Mouse (Mus musculus) embryonic facial prominence, embryonic 13.5 days (tissue): ENCODE data around the gene Gipc1. TPM values are rescaled to one million over a fixed set of nuclear protein-coding genes. Genes with fewer than 3 reads are reported as not detected.

Source experiments
- ATAC-seq: fragments of 200-750 bp; cut with Nextera tagmentation; 2 replicates; pipeline ENCODE4 v1.8.0; 2017; ENCODE audit warnings: low read depth; ENCODE audit not compliant: insufficient number of reproducible peaks, insufficient read depth, low FRiP score, low TSS enrichment
- H3K27ac ChIP-seq: fragments of 300-500 bp; sonication (generic); 2 replicates; pipeline ENCODE4 v1.5.1; 2015; ENCODE audit warnings: moderate library complexity, mild to moderate bottlenecking, inconsistent platforms
- H3K27me3 ChIP-seq: fragments of 300-500 bp; sonication (generic); 2 replicates; pipeline ENCODE4 v1.6.1; 2015; ENCODE audit warnings: mild to moderate bottlenecking, inconsistent platforms
- H3K36me3 ChIP-seq: fragments of 300-500 bp; sonication (generic); 2 replicates; pipeline ENCODE4 v1.6.1; 2015; ENCODE audit warnings: mild to moderate bottlenecking, inconsistent platforms
- H3K4me1 ChIP-seq: fragments of 300-500 bp; sonication (generic); 2 replicates; pipeline ENCODE4 v1.6.1; 2015; ENCODE audit warnings: inconsistent platforms
- H3K4me2 ChIP-seq: fragments of 300-500 bp; sonication (generic); 2 replicates; pipeline ENCODE4 v1.6.1; 2015; ENCODE audit warnings: moderate library complexity, mild to moderate bottlenecking, inconsistent platforms
- H3K4me3 ChIP-seq: fragments of 300-500 bp; sonication (generic); 2 replicates; pipeline ENCODE4 v1.5.1; 2015; ENCODE audit warnings: mild to moderate bottlenecking, inconsistent platforms
- H3K9ac ChIP-seq: fragments of 300-500 bp; sonication (generic); 2 replicates; pipeline ENCODE4 v1.6.1; 2015; ENCODE audit warnings: mild to moderate bottlenecking, inconsistent platforms
- H3K9me3 ChIP-seq: fragments of 300-500 bp; sonication (generic); 2 replicates; pipeline ENCODE4 v1.6.1; 2016; ENCODE audit warnings: inconsistent platforms
- WGBS: fragments of 180-500 bp; shearing (Covaris S2); methylation state at CpG from one replicate; pipeline ENCODE4 v1.1.7; 2015; ENCODE audit warnings: mixed read lengths; 5-methylcytosine and 5-hydroxymethylcytosine counted together
- polyA plus RNA-seq: library from polyadenylated mRNA; unstranded; fragments of >200 nt; fragmentation: Nextera tagmentation; extraction: Ambion mirVana; gene quantifications from 2 replicates; pipeline ENCODE4 v1.2.1, GENCODE M21; 2015

Gipc1 gene
- polyA plus RNA-seq, 1 experiment from 2014 or later, result 190 TPM

- ATAC-seq, result no peak
- Histone ChIP-seq H3K27me3 (no peaks in the 10 kb centered on the region), H3K4me3 (no peak overlapping the region), H3K4me1 (peaks cover 30% of the 10 kb centered on the region), H3K36me3 (peaks cover 3% of the 10 kb centered on the region), H3K4me2 (no peak overlapping the region), H3K9ac (no peak overlapping the region), H3K9me3 (no peaks in the 10 kb centered on the region), H3K27ac (no peak overlapping the region)
- 89% methylated on average over 6 of the region's 6 CpGs for WGBS
Measured at GRCm38 (mm10) chr8:83649699-83650098, 2.8 kb upstream of the Gipc1 start.

- H3K9me3 ChIP-seq, result no peaks in the 10 kb centered on the region
- H3K27ac ChIP-seq, result peak overlapping the region; percentile 84
- WGBS, result 1% methylated on average over 45 of the region's 46 CpGs
- peaks cover 15% of the 10 kb centered on the region for H3K4me1 ChIP-seq
- H3K36me3 ChIP-seq, result peaks cover 33% of the 10 kb centered on the region
- ATAC-seq, result no peak; the same call in 1 of the 2 replicates
- H3K27me3 ChIP-seq, result no peaks in the 10 kb centered on the region
- H3K4me2 ChIP-seq, result peak overlapping the region; percentile 95
- H3K4me3 ChIP-seq, result peak overlapping the region; percentile 85
- H3K9ac ChIP-seq, result peak overlapping the region; percentile 90
Measured at GRCm38 (mm10) chr8:83652744-83653661, 526 bp downstream of the Gipc1 start.

- Histone ChIP-seq H3K27ac (peak overlapping the region; percentile 84), H3K9me3 (no peaks in the 10 kb centered on the region), H3K9ac (peak overlapping the region; percentile 90), H3K36me3 (peaks cover 35% of the 10 kb centered on the region), H3K27me3 (no peaks in the 10 kb centered on the region), H3K4me1 (peaks cover 15% of the 10 kb centered on the region), H3K4me2 (peak overlapping the region; percentile 95), H3K4me3 (peak overlapping the region; percentile 85)
- ATAC-seq, result no peak
- WGBS, result 30% methylated on average over 10 of the region's 10 CpGs
Measured at GRCm38 (mm10) chr8:83653662-83654017, 1.2 kb downstream of the Gipc1 start.

GRCm38 (mm10) chr8:83654725-83655124 lies 2.2 kb downstream of the Gipc1 start:
- H3K27ac ChIP-seq, result no peak overlapping the region
- H3K27me3 ChIP-seq, result no peaks in the 10 kb centered on the region
- ATAC-seq, result no peak
- peaks cover 40% of the 10 kb centered on the region for H3K36me3 ChIP-seq
- no peaks in the 10 kb centered on the region for H3K9me3 ChIP-seq
- H3K9ac ChIP-seq, result no peak overlapping the region
- H3K4me1 ChIP-seq, result peaks cover 17% of the 10 kb centered on the region
- WGBS, result 92% methylated on average over 6 of the region's 6 CpGs
- no peak overlapping the region for H3K4me2 ChIP-seq
- H3K4me3 ChIP-seq, result no peak overlapping the region

- no peaks in the 10 kb centered on the region for H3K27me3 ChIP-seq
- H3K9me3 ChIP-seq, result no peaks in the 10 kb centered on the region
- 89% methylated on average over 9 of the region's 9 CpGs for WGBS
- peaks cover 40% of the 10 kb centered on the region for H3K36me3 ChIP-seq
- no peak overlapping the region for H3K4me3 ChIP-seq
- H3K4me1 ChIP-seq, result peaks cover 30% of the 10 kb centered on the region
- H3K9ac ChIP-seq, result no peak overlapping the region
- no peak overlapping the region for H3K27ac ChIP-seq
- no peak overlapping the region for H3K4me2 ChIP-seq
- no peak for ATAC-seq
Measured at GRCm38 (mm10) chr8:83656043-83656442, 3.6 kb downstream of the Gipc1 start.

- no peaks in the 10 kb centered on the region for H3K27me3 ChIP-seq
- H3K4me1 ChIP-seq, result peaks cover 36% of the 10 kb centered on the region
- no peak overlapping the region for H3K9ac ChIP-seq
- no peak overlapping the region for H3K4me3 ChIP-seq
- peaks cover 40% of the 10 kb centered on the region for H3K36me3 ChIP-seq
- no peak overlapping the region for H3K4me2 ChIP-seq
- 0 out of 2 replicates have a peak overlapping the region, but pooled peaks have one; percentile 11 for H3K27ac ChIP-seq
- H3K9me3 ChIP-seq, result no peaks in the 10 kb centered on the region
- ATAC-seq, result no peak
- 72% methylated on average over 13 of the region's 13 CpGs for WGBS
Measured at GRCm38 (mm10) chr8:83656484-83657246, 4.2 kb downstream of the Gipc1 start.

GRCm38 (mm10) chr8:83660545-83660944 lies 8.1 kb downstream of the Gipc1 start:
- no peak for ATAC-seq
- H3K9ac ChIP-seq, result peak overlapping the region; percentile 64

GRCm38 (mm10) chr8:83660995-83661680 lies 8.7 kb downstream of the Gipc1 start:
- Histone ChIP-seq H3K27ac (peak overlapping the region; percentile 74), H3K9me3 (no peaks in the 10 kb centered on the region), H3K36me3 (peaks cover 40% of the 10 kb centered on the region), H3K4me3 (peak overlapping the region; percentile 29), H3K4me2 (peak overlapping the region; percentile 56), H3K27me3 (no peaks in the 10 kb centered on the region), H3K9ac (peak overlapping the region; percentile 64), H3K4me1 (peaks cover 63% of the 10 kb centered on the region)
- ATAC-seq, result 0 out of 2 replicates have a peak, but pooled peaks have one; percentile 27
- 7% methylated on average over 22 of the region's 22 CpGs for WGBS

More at GRCm38 (mm10) chr8:83660545-83660944, 8.1 kb downstream of the Gipc1 start:
- peaks cover 45% of the 10 kb centered on the region for H3K36me3 ChIP-seq
- 9% methylated on average over 8 of the region's 8 CpGs for WGBS
- no peaks in the 10 kb centered on the region for H3K27me3 ChIP-seq
- H3K4me2 ChIP-seq, result peak overlapping the region; percentile 56
- H3K27ac ChIP-seq, result peak overlapping the region; percentile 74
- H3K4me3 ChIP-seq, result peak overlapping the region; percentile 29; the same call in 1 of the 2 replicates
- H3K4me1 ChIP-seq, result peaks cover 57% of the 10 kb centered on the region
- H3K9me3 ChIP-seq, result no peaks in the 10 kb centered on the region

- Histone ChIP-seq H3K36me3 (peaks cover 27% of the 10 kb centered on the region), H3K4me2 (peak overlapping the region; percentile 24), H3K27ac (peak overlapping the region; percentile 74), H3K27me3 (no peaks in the 10 kb centered on the region), H3K4me3 (no peak overlapping the region), H3K4me1 (peaks cover 76% of the 10 kb centered on the region), H3K9me3 (no peaks in the 10 kb centered on the region), H3K9ac (0 out of 2 replicates have a peak overlapping the region, but pooled peaks have one; percentile 27)
- ATAC-seq, result peak; percentile 48; the same call in 1 of the 2 replicates
- 5% methylated on average over 4 of the region's 4 CpGs for WGBS
Measured at GRCm38 (mm10) chr8:83662421-83662826, 9.9 kb downstream of the Gipc1 start.

GRCm38 (mm10) chr8:83664096-83664495 lies 11.6 kb downstream of the Gipc1 start:
- peak overlapping the region; percentile 90 for H3K27ac ChIP-seq

More at GRCm38 (mm10) chr8:83664096-83664495, 11.6 kb downstream of the Gipc1 start:
- H3K9ac ChIP-seq, result no peak overlapping the region
- H3K4me3 ChIP-seq, result no peak overlapping the region
- no peaks in the 10 kb centered on the region for H3K9me3 ChIP-seq
- no peak for ATAC-seq
- peaks cover 5% of the 10 kb centered on the region; the same call in 1 of the 2 replicates for H3K27me3 ChIP-seq
- no peak overlapping the region for H3K4me2 ChIP-seq
- peaks cover 91% of the 10 kb centered on the region for H3K4me1 ChIP-seq
- H3K36me3 ChIP-seq, result peaks cover 17% of the 10 kb centered on the region
- 86% methylated on average over 13 of the region's 13 CpGs for WGBS
